8 mouse cellular contexts compared by ENCODE assay signal in the genomic region with DNA sequence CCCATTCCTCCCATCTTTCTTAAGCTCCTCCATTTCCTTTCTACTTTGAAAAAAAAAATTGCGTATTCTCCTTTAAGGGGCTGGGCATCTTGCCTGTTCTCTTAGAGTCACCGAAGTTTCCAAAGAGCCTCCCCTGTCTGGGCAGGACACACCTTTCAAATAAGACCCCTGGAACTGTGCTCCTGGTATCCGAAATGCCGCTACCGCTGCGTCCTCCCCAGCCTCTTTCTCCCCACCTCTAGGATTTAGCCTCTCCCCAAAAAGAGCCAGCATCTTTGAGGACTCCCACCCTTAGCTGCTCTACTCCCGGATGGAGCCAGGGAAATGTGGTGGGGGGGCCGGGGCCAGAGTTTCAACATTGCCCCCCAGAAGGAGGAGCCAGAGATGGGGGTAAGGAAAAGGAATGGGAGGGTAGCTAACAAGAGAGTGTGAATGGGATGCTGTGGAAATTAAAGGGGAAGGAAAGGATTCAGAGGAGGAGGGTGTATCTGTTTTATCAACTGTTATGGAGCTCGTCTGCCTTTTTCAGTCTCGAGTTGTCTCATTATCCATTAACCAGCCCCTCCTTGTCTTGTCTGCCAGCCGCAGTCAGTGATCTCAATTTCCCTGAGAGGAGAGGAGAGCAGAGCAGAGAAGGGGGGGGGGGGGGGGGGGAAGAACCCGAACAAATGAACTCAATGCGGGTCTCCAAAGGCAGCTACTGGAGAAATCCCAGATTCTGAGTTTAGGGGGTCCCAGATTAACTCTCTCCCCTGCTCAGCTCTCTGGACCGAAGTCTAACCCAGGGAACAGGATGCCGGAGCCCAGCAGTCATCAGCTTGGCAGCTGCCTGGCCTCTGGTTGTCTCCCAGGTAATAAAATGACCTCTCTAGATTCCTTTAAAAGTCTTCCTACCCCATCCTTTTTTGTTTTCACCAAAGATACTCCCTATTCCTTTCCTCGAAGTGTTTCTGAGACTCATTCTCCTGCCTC. TPM values are rescaled to one million over a fixed set of nuclear protein-coding genes. Genes with fewer than 3 reads are reported as not detected.
A peak's percentile ranks its signal among the peaks of the same experiment; 100 is the strongest.
DNase-seq lines count a peak whose midpoint lies in the region; TF ChIP-seq lines count a peak whose summit lies in the region.

A gene (plus strand): TSS at position 136 of the 972 bp plus-strand sequence.

- no peak for DNase-seq in layer of hippocampus, adult 2 months (ENCODE audit: low spot score in 2 of 2)
- DNase-seq in layer of hippocampus, adult 9-11 months, result no peak
- peak; percentile 55 to 65 for DNase-seq in heart, adult 18-20 months
- peak; percentile 60 for DNase-seq in kidney, adult 18-20 months
- DNase-seq in lung, postnatal 10 days, result peak; percentile 61
- DNase-seq in natural killer cell, adult 2 months (ENCODE audit: low spot score in 2 of 2), result no peak
- DNase-seq in spleen, postnatal 10 days (ENCODE audit: low spot score in 2 of 2), result no peak

- no peak for TF ChIP-seq POLR2A in bone marrow, adult 2 months (IDR thresholded peaks at IDR 0.05; ENCODE audit: borderline replicate concordance, control insufficient read depth, low read depth, low read length)

- no peak for TF ChIP-seq CTCF in layer of hippocampus, adult 2 months (conservative IDR thresholded peaks at IDR 0.05)
- TF ChIP-seq CTCF in bone marrow, adult 2 months (IDR thresholded peaks at IDR 0.05; ENCODE audit: control insufficient read depth, insufficient read depth, low read length), result no peak

- WGBS in bone marrow, adult 2 months, result 21% methylated on average over 16 of the region's 16 CpGs

- peak within 1 kb of the TSS; percentile 58 for H3K4me3 ChIP-seq in layer of hippocampus, adult 2 months
- H3K4me3 ChIP-seq in bone marrow, adult 2 months (replicated peaks; ENCODE audit: control insufficient read depth, low read depth, low read length), result no peak within 1 kb of the TSS

- H3K4me1 ChIP-seq in bone marrow, adult 2 months (ENCODE audit: control insufficient read depth, insufficient read depth, low read length), result no peaks in the 10 kb centered on the region; the same call in 1 of the 2 replicates

- peak within 1 kb of the TSS; percentile 68 for H3K27ac ChIP-seq in layer of hippocampus, adult 2 months
- no peak within 1 kb of the TSS for H3K27ac ChIP-seq in bone marrow, adult 2 months (ENCODE audit: control insufficient read depth, insufficient read depth, low read depth, low read length, poor library complexity)

RNA-seq across cellular contexts. Expression of the gene that starts here (rescaled TPM):
- 1 to 10 TPM; 4.3 to 5.3 TPM for total RNA-seq in layer of hippocampus, adult 2 months (2021)
- polyA plus RNA-seq in bone marrow, adult 2 months (2011; ENCODE audit: insufficient read depth, insufficient read length, low replicate concordance, missing spikeins), result 6.3 and 10.1 TPM in 2 replicates
- total RNA-seq in heart, adult 18-20 months (2021), result 1 to 10 TPM; 1.7 to 3.4 TPM

Comparison
In these comparisons a context has a peak if more than half of its experiments do, and no peak if none do; other contexts are left out.
1. DNase-seq: peak in heart, adult 18-20 months (2 of 2), kidney, adult 18-20 months (single experiment) and lung, postnatal 10 days (single experiment); none in layer of hippocampus, adult 2 months (0 of 2), layer of hippocampus, adult 9-11 months (single experiment), natural killer cell, adult 2 months (0 of 2) and spleen, postnatal 10 days (0 of 2).